Mouse (Mus musculus): Measurements from ENCODE around the gene Maml3.

DNA sequence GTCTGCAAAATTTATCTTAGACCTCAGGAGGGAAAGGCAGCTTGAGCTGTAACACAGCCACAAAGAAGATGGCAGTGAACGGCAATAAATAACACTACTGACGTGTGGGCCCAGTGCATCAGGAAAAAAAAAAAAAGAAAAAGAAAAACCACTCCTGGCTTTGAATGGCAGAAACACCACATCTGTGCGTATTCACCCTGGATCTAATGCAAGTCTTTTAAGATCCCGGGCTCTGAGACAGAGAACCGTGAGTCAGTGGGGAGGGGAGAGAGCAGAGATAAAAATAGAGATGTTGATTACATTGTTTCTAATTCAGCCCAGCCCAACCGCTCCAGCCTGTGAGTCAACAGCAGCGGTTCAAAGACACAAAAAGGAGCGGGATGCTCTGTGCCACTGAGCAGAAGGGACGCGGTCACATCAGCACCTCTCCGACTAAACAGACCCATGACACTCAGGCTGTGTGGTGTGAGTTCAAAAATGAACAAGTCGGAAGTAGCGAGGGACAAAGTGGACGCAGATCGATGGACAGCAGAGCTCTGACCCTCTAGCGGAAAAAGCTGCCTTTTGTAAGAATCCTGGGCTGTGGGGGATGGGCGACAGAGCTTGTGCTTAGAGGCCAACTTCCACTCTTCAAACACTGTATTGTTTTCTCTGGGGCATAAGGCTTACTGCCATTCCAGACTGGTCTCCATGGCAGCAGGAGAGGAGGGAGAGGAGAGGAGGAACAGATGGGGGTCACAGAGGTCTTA, 316.1 kb downstream of the Maml3 start:
- TF ChIP-seq CTCF (IDR thresholded peaks at IDR 0.05; ENCODE audit: low read depth), result no peak
- no peak for TF ChIP-seq EP300 (IDR thresholded peaks at IDR 0.05; ENCODE audit: low read depth)
